Mouse (Mus musculus) limb, embryonic 14.5 days (tissue): ENCODE results near the gene Tango6. TPM values are rescaled to one million over a fixed set of nuclear protein-coding genes. Genes with fewer than 3 reads are reported as not detected.
A peak's percentile ranks its signal among the peaks of the same experiment; 100 is the strongest.

Experiments
- ATAC-seq: fragments of 200-750 bp; cut with Nextera tagmentation; 2 replicates; pipeline ENCODE4 v1.8.0; 2017; ENCODE audit warnings: low read depth, moderate number of reproducible peaks, moderate TSS enrichment; ENCODE audit not compliant: low FRiP score
- DNase-seq: peaks from one replicate; pipeline ENCODE4 v3.0.0-alpha.2; 2015; ENCODE audit warnings: low spot score
- H3K27ac ChIP-seq: fragments of 300-500 bp; sonication (generic); replicated peaks from 2 replicates; pipeline ENCODE4 v1.5.1; 2014; ENCODE audit warnings: low read depth, mild to moderate bottlenecking, low read length, moderate library complexity, mixed read lengths
- H3K27me3 ChIP-seq: fragments of 300-500 bp; sonication (generic); 2 replicates; pipeline ENCODE4 v1.6.1; 2014; ENCODE audit warnings: low read length, mixed read lengths; ENCODE audit not compliant: control insufficient read depth, insufficient read depth
- H3K36me3 ChIP-seq: fragments of 300-500 bp; sonication (generic); 2 replicates; pipeline ENCODE4 v1.6.1; 2014; ENCODE audit warnings: mild to moderate bottlenecking, low read length, moderate library complexity, mixed read lengths; ENCODE audit not compliant: control insufficient read depth, insufficient read depth
- H3K4me1 ChIP-seq: fragments of 300-500 bp; sonication (generic); 2 replicates; pipeline ENCODE4 v1.6.1; 2014; ENCODE audit warnings: antibody characterized with exemption, low read length, mixed read lengths; ENCODE audit not compliant: control insufficient read depth, insufficient read depth
- H3K4me2 ChIP-seq: fragments of 300-500 bp; sonication (generic); replicated peaks from 2 replicates; pipeline ENCODE4 v1.6.1; 2014; ENCODE audit warnings: low read depth, mild to moderate bottlenecking, low read length, moderate library complexity; ENCODE audit not compliant: severe bottlenecking
- H3K4me3 ChIP-seq: fragments of 300-500 bp; sonication (generic); replicated peaks from 2 replicates; pipeline ENCODE4 v1.5.1; 2014; ENCODE audit warnings: low read length
- H3K9ac ChIP-seq: fragments of 300-500 bp; sonication (generic); 2 replicates; pipeline ENCODE4 v1.6.1; 2014; ENCODE audit warnings: mild to moderate bottlenecking, low read depth, low read length, moderate library complexity; ENCODE audit not compliant: severe bottlenecking
- H3K9me3 ChIP-seq: fragments of 300-500 bp; sonication (generic); 2 replicates; pipeline ENCODE4 v1.6.1; 2016; ENCODE audit warnings: low read length; ENCODE audit not compliant: control insufficient read depth
- POLR2A ChIP-seq: fragments of 200-500 bp; IDR thresholded peaks from 2 replicates; pipeline ENCODE4 v1.8.0; 2012; ENCODE audit warnings: inconsistent platforms, mild to moderate bottlenecking, moderate library complexity, borderline replicate concordance; ENCODE audit not compliant: insufficient read depth, insufficient read length; ENCODE audit errors: extremely low read depth
- WGBS: fragments of 180-500 bp; shearing (Covaris S2); extraction: QIAGEN DNeasy Blood & Tissue Kit; methylation state at CpG from one replicate; pipeline ENCODE4 v1.1.7; 2014; 5-methylcytosine and 5-hydroxymethylcytosine counted together
- polyA plus RNA-seq, 2 experiments: library from polyadenylated mRNA; depleted of rRNA in 1 of 2; stranded (reverse) in 1 of 2; unstranded in 1 of 2; fragments of >200 nt; fragmentation: Nextera tagmentation in 1 of 2; extraction: Ambion mirVana in 1 of 2; gene quantifications; 2 replicates each; pipeline versions ENCODE4 v1.2.1 to v1.2.3; 2012 to 2014

Gene Tango6
- polyA plus RNA-seq, 2 experiments = 5.9 to 6.5 TPM

DNA sequence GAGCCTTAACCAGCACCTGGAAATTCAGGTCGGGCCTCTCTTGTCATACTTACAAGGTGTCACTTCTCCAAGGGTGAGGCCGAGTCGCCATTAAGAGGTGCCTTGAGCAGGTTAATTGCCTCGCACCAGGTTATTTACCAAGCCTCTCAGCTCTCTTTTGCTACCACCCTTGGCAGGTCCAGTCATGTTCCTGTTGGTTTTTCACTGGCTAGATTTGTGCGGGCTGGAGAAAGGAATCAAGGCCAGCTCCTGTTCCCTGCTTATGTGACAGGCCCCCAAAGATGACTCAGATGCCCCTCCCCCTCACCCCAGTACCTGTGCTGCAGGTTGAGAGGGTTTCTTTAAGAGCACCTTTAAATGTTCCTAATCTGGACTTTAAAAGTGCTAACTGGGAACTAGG lies 36.1 kb upstream of the Tango6 start:
- no peak overlapping the region for H3K27ac ChIP-seq
- ATAC-seq = no peak
- H3K9ac ChIP-seq = no peak overlapping the region
- no peak for TF ChIP-seq POLR2A
- H3K27me3 ChIP-seq = no peaks in the 10 kb centered on the region
- no peak overlapping the region for H3K4me3 ChIP-seq
- H3K4me2 ChIP-seq = no peak overlapping the region
- H3K36me3 ChIP-seq = no peaks in the 10 kb centered on the region
- no peak for DNase-seq
- no peaks in the 10 kb centered on the region for H3K4me1 ChIP-seq
- no peaks in the 10 kb centered on the region for H3K9me3 ChIP-seq
- WGBS = 66% methylated on average over 5 of the region's 5 CpGs

DNA sequence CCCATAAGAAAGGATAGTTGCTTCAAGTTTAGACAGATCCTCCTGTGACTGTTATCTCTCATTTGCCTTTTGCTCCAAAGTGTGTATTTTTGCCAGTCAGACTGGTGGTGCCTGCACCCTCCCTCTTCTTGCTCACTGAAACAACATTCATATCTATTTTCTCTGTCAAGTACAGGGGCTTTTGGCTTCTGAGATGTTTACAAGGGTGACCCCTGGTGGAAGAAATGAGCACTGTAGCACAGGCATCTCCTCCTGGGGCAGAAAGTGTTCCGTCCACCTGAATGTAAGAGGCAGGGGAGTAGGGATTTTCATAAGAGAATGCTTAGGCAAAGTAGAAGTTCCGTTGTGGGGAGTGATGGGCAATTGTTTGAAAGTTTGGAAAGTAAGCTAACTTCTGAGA lies 35.5 kb upstream of the Tango6 start:
- Histone ChIP-seq H3K9me3 (no peaks in the 10 kb centered on the region), H3K9ac (no peak overlapping the region), H3K27me3 (no peaks in the 10 kb centered on the region), H3K4me1 (no peaks in the 10 kb centered on the region), H3K27ac (no peak overlapping the region), H3K4me2 (no peak overlapping the region), H3K36me3 (no peaks in the 10 kb centered on the region), H3K4me3 (no peak overlapping the region)
- TF ChIP-seq POLR2A = no peak
- ATAC-seq = peak; percentile 67
- DNase-seq = peak; percentile 79
- 31% methylated on average over 2 of the region's 2 CpGs for WGBS

DNA sequence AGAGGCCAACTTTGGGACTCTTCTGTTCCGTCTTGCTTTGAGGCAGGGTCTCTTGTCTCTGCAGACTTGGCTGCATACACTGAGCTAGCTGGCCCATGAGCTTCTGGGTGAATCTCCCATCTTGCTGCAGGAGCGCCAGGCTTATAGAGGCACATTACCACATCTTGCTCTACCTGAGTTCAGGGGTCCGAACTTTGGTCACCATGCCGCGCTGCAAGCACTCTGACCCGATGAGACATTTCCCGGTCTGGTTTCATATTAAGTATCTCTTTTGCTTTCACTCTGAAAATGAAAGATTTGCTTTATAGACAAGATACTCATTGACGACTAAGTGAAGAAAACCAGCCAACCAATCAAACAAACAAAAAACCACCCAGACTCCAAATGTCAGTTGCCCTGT lies 34.4 kb upstream of the Tango6 start:
- WGBS = 95% methylated on average over 8 of the region's 8 CpGs
- TF ChIP-seq POLR2A = no peak
- H3K4me1 ChIP-seq = no peaks in the 10 kb centered on the region
- ATAC-seq = no peak
- H3K4me2 ChIP-seq = no peak overlapping the region
- no peaks in the 10 kb centered on the region for H3K27me3 ChIP-seq
- no peak overlapping the region for H3K4me3 ChIP-seq
- H3K9ac ChIP-seq = no peak overlapping the region
- no peak for DNase-seq
- no peak overlapping the region for H3K27ac ChIP-seq
- H3K9me3 ChIP-seq = no peaks in the 10 kb centered on the region
- H3K36me3 ChIP-seq = no peaks in the 10 kb centered on the region

DNA sequence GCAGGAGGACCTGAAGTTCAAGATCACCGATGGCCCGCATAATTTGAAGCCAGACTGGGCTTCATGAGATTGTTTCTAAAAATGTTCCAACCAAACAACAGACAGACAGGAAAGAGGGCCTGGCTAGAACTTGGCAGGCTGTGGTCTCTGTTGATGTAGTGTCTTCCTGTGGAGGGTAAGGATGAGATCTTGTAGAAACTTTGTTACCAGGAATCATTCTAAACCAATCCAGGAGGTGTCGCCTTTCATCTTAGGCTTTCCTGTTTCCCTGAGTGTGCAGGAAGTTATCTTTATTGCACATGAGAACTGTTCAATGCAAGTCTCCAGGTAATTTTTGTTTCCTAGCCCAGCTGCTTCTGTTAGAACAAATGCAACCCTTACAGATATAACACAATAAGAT lies 30.9 kb upstream of the Tango6 start:
- no peak overlapping the region for H3K27ac ChIP-seq
- H3K9ac ChIP-seq = no peak overlapping the region
- no peak overlapping the region for H3K4me2 ChIP-seq
- H3K4me3 ChIP-seq = no peak overlapping the region
- H3K4me1 ChIP-seq = no peaks in the 10 kb centered on the region
- 90% methylated on average over 3 of the region's 3 CpGs for WGBS
- DNase-seq = no peak
- no peaks in the 10 kb centered on the region for H3K27me3 ChIP-seq
- H3K36me3 ChIP-seq = no peaks in the 10 kb centered on the region
- no peaks in the 10 kb centered on the region for H3K9me3 ChIP-seq
- ATAC-seq = no peak
- no peak for TF ChIP-seq POLR2A

DNA sequence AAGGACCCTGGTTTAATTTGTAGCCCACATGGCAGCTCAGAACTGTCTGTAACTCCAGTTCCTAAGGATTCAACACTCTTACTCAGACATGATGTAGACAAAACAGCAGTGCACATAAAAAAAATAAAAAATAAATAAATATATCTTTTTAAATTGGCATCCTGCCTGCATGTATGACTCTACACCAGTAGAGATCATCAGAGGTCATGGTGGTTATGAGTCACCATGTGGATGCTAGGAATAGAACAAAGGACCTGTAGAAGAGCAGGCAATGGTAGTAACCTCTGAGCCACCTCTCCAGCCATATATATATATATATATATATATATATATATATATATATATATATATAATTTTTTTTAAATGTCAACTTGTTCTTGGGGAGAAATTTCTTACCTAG lies 26.8 kb upstream of the Tango6 start:
- H3K27ac ChIP-seq = no peak overlapping the region
- no peaks in the 10 kb centered on the region for H3K4me1 ChIP-seq
- DNase-seq (no peak), ATAC-seq (no peak)
- H3K27me3 ChIP-seq = no peaks in the 10 kb centered on the region
- TF ChIP-seq POLR2A = no peak
- H3K36me3 ChIP-seq = no peaks in the 10 kb centered on the region
- H3K9me3 ChIP-seq = no peaks in the 10 kb centered on the region
- no peak overlapping the region for H3K9ac ChIP-seq
- no peak overlapping the region for H3K4me2 ChIP-seq
- no peak overlapping the region for H3K4me3 ChIP-seq

DNA sequence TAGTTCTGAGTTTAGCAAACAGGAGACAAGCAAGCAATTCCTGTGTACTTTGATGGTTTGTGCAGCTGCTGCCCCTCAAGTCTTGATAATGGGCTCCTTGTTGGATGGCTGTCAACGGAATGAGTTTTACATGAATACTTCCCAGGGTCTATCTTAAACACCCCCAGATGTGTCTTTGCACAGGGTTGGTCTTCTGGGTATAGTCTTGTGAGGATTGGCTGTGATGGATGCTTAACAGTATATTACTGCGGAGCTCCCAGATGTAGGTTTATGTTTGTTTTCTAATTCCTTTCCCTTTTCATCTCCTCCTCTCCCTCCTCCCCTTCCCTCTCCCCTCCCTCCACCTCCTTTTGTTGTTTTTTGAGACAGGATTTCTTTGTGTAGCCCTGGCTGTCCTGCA lies 10.1 kb upstream of the Tango6 start:
- DNase-seq (peak; percentile 26), ATAC-seq (peak; percentile 50; the same call in 1 of the 2 replicates)
- no peak overlapping the region for H3K4me2 ChIP-seq
- no peaks in the 10 kb centered on the region for H3K27me3 ChIP-seq
- no peak overlapping the region for H3K4me3 ChIP-seq
- 27% methylated on average over 2 of the region's 2 CpGs for WGBS
- H3K36me3 ChIP-seq = no peaks in the 10 kb centered on the region
- no peaks in the 10 kb centered on the region for H3K4me1 ChIP-seq
- no peak for TF ChIP-seq POLR2A
- H3K9me3 ChIP-seq = no peaks in the 10 kb centered on the region
- H3K9ac ChIP-seq = no peak overlapping the region
- no peak overlapping the region for H3K27ac ChIP-seq
